Mouse (Mus musculus) monocyte, adult 5-6 weeks (primary cell): ENCODE measurements around the gene Mical3. TPM values are rescaled to one million over a fixed set of nuclear protein-coding genes. Genes with fewer than 3 reads are reported as not detected.

Source experiments
- ATAC-seq: fragments of 153-309, 156-312 bp; replicated peaks from 2 replicates; pipeline ENCODE4 v1.8.0; 2017; ENCODE audit warnings: mild to moderate bottlenecking; ENCODE audit not compliant: low TSS enrichment, insufficient number of reproducible peaks, severe bottlenecking, poor library complexity, low FRiP score
- total RNA-seq: library from RNA; stranded (forward); fragments of 200-1000, 200-491, 200-594 nt; gene quantifications from 3 replicates; pipeline ENCODE4 v1.2.3, GENCODE M21; 2017

Mical3 gene
- total RNA-seq: 1.3 to 2.9 TPM (median 2.6 TPM) in 3 replicates

DNA sequence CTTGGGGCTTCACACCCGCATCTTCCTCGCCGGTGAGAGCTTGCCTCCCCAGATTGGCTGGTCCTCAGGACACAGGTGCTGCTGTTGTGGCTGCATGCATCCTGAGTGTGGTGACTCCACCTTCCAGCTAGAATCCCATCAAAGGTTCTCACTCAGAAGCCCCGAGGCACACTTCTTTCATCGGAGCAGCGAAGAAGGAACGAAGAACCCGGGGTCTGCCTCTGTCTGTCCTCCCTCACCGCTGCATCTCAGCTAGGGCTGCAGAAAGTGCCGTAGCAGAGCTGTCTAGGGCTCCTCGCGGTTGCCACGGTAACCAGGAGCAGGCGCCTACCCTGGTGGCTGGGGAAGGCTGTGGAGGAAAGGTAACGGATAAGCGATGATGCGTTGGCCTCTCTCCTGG is at the start of gene Mical3:
TSS of gene Mical3 (minus strand) at position 227 of the 400 bp plus-strand sequence.
- ATAC-seq: no peak

DNA sequence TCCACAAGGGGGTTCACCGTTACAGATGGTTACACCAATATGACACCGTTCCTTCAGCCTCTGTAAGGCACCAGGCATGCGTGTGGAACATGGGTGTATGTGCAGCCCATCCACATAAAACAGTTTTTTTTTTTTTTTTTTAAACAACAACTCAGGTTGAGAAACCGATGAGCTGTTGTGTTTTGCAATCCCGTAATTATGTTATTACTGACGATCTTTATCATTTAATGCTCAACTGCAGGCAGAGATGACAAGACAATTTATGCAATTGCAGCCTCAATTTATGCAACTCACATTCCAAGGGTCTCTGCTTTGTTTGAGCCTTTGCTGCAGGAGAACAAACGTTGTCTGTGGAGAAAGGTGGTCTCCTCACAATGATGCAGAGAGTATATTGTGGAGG is 49.0 kb upstream of the Mical3 start:
- ATAC-seq: no peak

DNA sequence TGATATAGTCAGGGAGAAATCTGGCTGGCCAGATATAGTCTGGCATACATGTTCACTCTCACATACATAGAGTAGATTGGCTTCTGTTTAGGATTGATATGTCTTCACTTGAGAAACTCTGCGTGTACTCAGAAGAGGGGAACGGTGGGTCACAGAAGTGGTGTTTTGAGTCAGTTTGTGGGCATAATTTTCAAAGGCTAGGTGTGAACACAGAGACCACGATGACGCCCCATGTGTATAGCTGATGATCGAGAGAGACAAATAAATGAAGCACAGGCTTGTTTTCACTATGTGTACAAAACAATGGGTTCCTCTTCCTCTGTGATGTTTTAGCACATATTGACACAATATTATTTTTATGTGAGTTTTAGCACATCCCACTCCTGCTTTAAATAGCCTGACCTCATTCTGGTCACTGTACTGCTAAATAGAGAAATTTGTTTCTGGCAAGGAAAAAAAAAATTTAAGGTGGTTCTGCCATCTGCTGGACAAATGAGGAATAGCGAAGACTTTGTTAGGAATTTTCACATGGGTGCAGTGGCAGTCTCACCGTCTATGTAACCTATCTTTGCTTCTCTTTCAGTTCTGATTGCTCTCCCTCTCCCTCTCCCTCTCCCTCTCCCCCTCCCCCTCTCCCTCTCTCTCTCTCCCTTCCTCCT is 48.0 kb upstream of the Mical3 start:
- ATAC-seq: no peak

DNA sequence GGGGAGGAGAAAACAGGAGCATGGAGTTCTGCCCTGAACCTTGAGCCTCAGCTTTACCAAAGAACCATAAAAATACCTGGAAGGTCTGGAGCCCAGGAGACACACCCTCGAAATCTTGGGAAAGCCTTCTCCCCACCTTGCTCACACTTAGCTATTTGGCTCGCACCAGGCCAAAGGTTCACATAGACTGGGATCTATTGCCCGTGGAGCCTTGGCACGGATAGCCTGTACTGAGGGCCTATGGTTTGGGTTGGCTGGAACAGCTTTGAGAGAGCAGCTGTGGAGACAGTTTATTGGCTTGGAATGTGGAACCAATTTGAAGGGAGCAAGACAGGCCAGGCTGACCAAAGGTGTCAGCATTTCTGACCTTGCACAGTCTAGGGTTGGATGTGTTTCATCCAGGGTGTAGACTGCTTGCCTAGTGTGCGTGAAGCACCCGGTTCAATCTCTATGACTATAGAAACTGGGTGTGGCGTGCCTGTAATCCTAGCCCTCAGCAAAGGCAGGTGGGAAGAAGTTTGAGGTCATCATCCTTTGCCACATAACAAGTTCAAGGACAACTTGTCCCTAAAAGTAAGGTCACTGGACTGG is 46.4 kb upstream of the Mical3 start:
- ATAC-seq: no peak

DNA sequence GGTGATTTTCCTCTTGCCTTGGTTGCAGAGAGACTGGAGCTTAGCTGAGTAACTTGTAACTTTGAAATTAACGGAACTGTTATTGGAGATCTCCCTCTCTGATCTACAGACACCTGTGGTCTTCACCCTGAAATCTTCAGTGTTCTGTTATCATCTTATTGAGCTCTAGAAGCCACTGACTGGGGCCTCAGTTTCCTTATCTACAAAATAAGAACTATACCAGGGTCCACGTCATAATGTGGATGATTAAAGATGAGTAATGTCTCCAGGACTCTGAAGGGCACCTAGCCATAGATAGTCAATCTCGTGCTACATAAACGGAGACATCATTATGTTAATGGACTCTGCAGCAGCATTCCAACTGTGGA is 45.9 kb upstream of the Mical3 start:
- ATAC-seq: no peak

DNA sequence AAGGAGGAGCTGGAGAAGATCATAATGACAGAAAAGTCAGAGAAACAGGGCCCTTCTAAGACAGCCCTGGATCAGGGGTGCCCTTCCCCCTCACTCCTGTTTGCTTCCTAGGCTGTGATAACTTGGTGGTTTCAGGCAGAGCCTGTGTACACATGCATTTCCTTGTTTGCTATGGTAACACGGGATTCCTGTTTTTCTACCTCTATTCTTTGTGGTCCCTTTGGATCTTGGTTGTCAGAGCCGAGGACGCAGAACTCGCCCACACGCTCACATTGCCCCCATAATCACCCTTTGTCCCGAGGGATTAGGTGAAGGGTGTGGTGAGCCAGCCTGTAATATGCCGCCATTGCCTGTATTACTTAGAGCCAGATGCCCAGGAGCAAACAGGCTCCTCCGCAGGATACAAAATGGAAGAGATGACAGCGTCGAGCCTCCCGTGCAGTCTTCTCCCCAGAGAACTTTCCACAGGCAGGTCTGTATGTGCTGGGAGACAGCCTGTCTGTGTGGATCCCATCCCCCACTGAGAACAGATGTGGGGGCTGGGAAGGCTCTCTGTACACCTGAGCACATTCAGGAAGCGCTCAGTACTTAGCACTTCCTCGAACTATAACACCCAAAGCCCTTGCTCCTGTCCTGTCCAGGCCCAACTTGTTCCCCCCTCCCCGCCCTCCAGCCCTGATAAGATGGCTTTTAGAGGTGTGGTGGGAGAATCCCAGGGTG is 45.4 kb upstream of the Mical3 start:
- ATAC-seq: no peak

DNA sequence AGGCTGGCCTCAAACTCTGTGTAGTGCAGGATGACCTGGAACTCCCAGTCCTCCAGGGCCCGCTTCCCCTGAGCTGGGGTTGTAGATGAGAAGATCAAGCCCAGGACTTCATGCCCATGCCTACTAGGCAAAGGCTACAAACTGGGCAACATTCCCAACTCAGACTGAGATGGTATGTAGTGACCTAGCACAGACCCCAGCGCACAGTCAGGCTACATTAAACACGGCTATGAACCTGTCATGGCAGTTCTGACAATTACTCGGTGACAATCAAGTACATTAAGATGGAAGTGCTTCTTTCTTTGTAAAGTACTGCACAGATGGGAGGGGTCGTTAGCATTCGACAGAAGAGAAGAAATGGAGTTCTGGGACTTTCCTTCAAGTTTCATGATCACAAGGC is 44.0 kb upstream of the Mical3 start:
- no peak for ATAC-seq

DNA sequence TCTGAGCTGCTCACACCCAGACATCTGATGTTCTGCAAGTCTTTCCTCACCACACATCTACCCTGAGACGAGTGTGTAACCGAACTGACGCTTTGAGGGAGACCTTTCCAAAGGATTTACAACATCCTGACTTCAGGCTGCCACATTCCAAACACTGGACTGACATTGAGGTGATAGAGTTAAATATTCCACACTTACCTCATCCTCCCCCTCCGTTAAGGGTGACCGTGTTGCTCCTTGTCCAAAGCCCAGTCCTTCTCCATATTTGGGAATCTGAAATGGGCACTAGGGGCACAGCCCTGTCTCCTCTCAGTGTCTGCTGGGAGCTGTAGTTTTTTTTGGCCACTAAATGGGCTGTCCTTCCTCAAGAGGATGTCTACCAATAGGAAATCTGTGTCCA is 42.7 kb upstream of the Mical3 start:
- ATAC-seq: no peak

DNA sequence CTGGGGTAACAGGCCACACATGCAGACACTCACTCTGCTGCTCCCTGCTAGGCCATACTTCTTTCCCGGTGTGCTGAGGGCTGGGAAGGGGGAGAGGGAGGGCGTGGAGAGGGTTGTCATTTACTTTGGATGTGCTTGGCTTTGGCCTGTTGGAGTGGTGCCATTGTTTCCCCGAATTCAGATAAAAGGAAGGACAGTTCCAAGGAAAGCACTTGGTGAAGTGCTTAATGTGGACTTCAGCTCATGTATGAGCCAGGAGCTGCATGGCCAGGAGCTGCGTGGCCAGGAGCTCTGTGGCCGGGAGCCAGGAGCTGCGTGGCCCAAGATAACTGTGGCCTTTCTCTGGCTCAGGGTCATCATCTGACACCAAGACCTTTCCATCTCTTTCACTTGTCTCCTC is 40.3 kb upstream of the Mical3 start:
- no peak for ATAC-seq

DNA sequence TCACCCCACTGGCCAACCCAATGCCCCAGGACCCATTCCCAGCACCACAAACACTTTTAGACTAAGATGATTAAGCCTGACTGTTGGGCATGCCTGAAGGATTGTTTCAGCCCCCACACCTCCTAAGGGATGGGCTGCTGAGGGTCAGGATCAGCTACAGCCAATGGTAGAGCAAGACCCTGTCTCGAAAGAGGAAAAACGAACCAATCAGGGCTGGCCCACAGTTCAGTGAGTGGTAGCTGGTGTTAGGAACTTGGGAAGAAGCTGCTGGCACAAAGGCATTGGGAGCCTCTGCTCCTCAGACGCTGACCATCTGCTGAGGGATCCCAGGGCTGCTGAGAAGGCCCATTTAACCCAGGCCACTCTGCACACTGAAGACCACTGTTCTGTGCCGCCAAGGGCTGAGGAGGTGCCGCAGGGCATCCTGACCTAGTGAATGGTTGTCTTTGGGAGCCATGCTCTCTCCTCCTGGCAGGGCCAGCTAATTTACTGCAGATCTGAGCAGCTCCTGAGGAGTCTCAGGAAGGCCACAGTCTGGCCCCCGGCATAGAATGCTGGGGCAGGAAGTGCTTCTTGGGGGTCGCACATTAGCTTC is 36.7 kb upstream of the Mical3 start:
- no peak for ATAC-seq

DNA sequence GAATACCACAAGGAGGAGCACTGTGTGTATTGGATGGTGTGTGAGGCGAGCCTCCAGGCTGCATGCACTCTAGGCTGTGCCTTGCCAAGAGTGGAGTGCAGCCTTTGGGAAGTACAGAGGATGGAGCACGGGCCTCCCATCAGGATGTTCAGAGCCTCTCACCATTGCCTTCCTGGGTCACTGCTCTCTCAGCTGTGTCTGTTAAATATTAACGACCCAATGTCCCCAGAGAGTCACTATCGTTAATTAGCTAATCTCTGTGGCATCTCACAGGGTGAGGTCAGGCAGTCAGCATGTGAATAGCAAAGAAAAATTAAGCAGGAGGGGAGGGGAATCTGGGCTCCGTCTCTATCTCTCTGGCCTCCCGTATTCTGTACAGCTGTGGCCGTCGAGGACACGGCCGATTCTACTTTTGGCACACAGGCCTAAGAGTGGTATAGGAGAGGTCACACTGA is 35.3 kb upstream of the Mical3 start:
- no peak for ATAC-seq

DNA sequence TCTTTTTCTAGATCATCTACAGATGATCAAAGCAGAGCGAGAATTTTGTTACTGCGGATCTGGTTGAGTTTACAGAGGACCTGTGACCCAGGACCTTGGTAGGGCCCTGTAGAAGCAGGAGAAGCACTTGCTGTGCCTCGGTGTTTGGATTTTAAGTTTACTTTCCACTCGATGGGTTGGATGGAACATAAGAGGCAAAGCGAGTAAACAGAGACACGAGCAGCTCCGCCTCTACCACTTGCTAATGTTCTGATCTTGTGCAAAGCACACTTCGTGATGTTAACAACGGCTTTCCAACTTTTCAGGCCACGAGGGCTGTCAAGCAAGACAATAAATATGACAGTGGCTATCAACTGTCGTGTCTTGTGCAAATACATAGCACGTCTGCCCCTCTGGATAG is 31.8 kb upstream of the Mical3 start:
- ATAC-seq: no peak

DNA sequence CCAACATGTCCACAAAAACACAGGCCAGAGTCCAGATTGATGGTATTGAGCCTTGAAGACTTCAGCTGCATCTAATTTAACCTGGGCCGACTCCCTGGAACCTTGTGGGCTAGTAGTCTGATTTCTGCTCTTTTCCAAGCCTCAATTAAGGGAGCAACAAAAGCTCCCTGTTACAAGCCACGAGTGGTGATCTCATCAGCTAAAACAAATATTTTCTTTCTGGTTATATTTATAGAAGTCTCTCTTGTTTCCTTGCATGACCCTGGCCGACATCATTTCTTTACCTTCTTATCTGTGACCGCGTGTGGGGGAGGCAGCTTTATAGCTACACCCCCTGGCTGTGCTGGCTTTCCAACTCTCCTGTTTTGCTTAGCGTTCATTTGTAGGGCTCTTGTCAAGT is 29.3 kb upstream of the Mical3 start:
- ATAC-seq: no peak

DNA sequence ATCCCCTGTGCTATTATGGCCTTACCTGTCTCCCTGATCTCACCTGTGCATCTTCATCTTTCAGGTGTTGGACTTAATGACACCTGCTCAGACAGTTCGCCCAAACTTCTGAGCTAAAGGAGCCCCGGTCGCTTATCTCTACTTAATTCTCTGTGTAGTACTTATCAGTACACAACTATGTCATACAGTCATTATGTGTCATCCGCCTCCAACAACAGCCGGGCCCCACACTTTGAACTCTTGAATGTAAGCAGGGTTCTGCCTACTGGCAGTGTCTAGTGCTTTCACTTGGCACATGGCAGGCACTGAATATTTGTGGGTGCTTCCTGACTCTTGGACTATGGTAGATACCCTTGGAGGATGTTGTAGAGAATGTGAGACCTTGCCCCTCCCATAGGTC is 28.8 kb upstream of the Mical3 start:
- no peak for ATAC-seq

DNA sequence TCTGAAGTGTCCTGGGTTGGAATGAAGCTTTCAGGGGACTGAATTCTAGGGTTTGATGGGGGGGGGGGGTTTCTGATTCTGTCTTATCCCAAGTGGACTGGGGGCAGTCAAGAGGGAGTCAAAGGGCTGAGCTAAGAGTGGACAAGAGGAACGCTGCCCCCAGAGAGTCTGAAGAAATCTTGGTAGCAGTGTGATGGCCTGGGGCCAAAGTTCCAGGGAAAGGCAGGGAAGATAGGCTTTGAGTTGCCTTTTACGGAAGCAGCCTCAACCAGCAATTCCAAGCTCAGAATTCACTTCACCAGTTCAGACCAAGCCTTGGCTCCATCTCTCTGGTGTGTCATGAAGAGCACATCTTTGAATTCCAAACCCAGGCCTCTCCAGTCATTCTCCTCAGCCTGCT is 25.2 kb upstream of the Mical3 start:
- ATAC-seq: no peak

DNA sequence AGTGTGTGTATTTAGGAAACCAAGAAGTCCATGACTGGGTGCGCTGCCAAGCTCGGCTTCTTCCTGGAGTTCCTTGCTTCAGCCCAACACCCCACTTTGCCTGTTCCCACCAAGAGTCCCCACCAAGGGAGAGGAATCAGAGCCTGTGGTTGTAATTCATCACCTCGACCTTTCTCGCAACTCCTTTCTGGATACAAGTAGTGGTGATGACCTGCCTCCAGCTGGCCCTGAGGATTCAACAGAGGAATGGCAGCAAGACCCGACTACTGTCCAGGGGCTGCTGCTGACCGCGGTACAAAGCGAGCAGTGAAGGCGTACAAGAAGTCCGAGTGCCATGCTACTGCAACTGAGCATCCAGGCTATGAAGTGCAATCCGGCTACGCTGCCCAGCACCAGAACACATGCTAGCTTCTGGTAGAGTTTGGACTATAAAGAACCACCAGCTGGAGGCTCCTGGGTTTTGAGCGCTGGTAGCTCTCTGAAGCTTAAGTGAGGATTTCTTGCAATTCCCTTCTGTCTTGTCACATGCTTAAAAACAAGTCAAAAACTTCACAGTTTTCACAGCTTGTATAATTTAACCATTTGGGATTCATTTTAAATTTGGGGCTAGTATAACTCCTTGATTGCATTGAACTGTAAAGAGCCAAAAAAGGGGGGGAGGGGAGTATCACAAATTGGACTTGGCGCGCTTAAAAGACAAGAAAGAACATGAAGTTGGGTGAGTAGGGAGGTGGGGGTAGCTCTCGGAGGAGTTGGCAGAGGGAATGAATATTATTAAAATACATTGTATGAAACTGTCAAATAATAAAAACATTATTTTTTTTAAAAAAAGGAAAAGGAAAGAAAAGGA is 23.9 kb upstream of the Mical3 start:
- no peak for ATAC-seq

DNA sequence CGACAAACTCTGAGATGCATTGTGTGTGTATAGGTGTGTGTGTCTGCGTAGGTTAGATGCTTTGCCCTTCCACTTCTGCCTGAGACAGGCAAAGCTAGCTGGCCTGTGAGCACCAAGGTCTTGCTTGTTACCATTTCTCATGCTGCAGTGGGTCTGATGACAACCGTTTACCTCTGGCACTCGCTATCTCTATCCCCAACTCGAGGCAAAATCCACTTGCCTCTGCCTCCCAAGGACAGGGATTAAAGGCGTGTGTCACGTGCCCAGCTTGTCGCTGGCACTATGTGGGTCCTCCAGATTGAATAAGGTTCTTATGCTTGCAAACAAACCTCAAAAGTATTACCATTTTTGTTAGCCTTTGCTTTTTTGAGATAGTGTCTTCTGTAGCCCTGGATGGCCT is 22.4 kb upstream of the Mical3 start:
- no peak for ATAC-seq

DNA sequence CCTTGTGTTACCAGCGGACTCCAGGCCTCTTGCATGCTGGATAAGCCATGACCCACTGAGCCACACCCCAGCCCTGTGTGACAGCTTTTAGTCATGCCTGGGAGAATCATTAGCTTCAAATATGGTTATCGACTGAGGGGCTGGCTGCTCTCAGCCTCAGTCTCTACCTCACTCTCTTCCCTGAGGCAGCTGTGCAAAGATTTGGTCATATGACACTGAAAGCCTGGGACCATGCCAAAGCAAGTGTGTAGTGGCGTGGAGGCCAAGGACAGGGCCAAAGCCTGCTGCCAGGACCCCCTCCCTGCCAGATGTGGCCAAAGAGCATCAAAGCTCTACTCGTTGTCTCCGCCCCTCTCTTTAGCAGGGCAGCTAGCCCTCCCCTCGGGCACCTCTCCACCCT is 20.9 kb upstream of the Mical3 start:
- no peak for ATAC-seq

DNA sequence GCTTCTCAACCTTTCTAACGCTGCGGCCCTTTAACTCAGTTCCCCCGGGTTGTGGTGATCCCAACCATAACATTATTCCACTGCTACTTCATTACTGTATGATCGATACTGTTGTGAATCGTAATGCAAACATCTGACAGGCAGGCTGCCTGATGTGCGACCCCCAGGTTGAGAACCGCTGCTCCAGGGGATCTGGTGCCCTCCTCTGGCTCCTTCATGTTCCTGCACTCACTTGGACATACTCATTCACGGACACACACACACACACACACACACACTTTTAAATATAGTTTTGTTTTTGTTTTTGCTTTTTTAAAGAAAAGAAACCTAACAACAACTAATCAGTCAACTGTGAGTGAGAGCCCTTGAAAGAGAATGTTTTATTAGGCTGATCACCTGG is 19.3 kb upstream of the Mical3 start:
- ATAC-seq: no peak
